ENCODE assay signal across 13 mouse cellular contexts in the genomic region with DNA sequence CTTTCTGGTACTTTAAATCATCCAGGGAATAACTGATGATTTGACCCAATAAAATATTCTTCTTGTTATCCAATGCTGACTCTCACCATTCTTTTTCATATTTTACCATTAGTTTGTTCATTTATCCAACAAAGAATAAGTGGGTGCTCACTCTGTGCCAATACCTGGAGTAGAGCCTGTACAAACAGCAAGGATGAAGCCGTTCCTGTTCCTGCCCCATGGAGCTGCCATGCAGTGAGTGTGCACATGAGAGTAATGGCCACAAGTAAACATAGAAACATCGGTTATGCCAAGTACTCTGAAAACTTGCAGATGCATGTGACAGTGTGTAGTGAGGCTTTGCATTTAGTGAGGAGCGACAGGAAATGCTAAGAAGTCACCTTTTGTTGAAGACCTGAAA. TPM values are rescaled to one million over a fixed set of nuclear protein-coding genes. Genes with fewer than 3 reads are reported as not detected.
DNase-seq lines count a peak whose midpoint lies in the region; ATAC-seq and TF ChIP-seq lines count a peak whose summit lies in the region.
"Had no signal": no experiment of that assay in that cellular context is flagged by ENCODE, and none has a peak within 500 bp of the region (broad histone marks: within the 10 kb centered on the region; RNA-seq: fewer than 3 reads in every experiment).

No protein-coding gene starts in this region.

- no peak for TF ChIP-seq CTCF in liver, postnatal 0 days (IDR thresholded peaks at IDR 0.05; ENCODE audit: low read depth)

- H3K4me2 ChIP-seq in liver, postnatal 0 days (ENCODE audit: low read depth, low read length), result no peak overlapping the region
- H3K4me2 ChIP-seq in midbrain, embryonic 15.5 days, result no peak overlapping the region
- no peak overlapping the region for H3K4me2 ChIP-seq in midbrain, embryonic 16.5 days (ENCODE audit: low read length)
- H3K4me2 ChIP-seq: heart, embryonic 13.5 days; limb, embryonic 15.5 days had no signal

- peaks cover 6% of the 10 kb centered on the region; the same call in 1 of the 2 replicates for H3K36me3 ChIP-seq in liver, postnatal 0 days (replicated peaks; ENCODE audit: insufficient read depth, low read length)
- H3K36me3 ChIP-seq in midbrain, embryonic 15.5 days (replicated peaks), result no peaks in the 10 kb centered on the region
- H3K36me3 ChIP-seq in midbrain, embryonic 16.5 days (ENCODE audit: control insufficient read depth, insufficient read depth, low read length), result peaks cover 4% of the 10 kb centered on the region; the same call in 1 of the 2 replicates
- H3K36me3 ChIP-seq: heart, embryonic 13.5 days; limb, embryonic 10.5 days; limb, embryonic 15.5 days had no signal

- ATAC-seq in frontal cortex, adult (ENCODE audit: low TSS enrichment), result 0 out of 2 replicates have a peak, but pooled peaks have one; percentile 24
- peak; percentile 80 for ATAC-seq in liver, postnatal 0 days
- ATAC-seq in midbrain, embryonic 15.5 days (replicated peaks), result peak; percentile 52; the same call in 1 of the 2 replicates
- ATAC-seq in midbrain, embryonic 16.5 days, result no peak
- ATAC-seq: intestine, embryonic 16.5 days had no signal

- no peak overlapping the region for H3K9ac ChIP-seq in liver, postnatal 0 days (replicated peaks)
- H3K9ac ChIP-seq in midbrain, embryonic 15.5 days, result no peak overlapping the region
- no peak overlapping the region for H3K9ac ChIP-seq in midbrain, embryonic 16.5 days (ENCODE audit: low read depth, low read length)
- H3K9ac ChIP-seq: heart, embryonic 13.5 days; limb, embryonic 15.5 days had no signal

- H3K27me3 ChIP-seq in liver, postnatal 0 days (ENCODE audit: insufficient read depth, low read length), result no peaks in the 10 kb centered on the region
- no peaks in the 10 kb centered on the region for H3K27me3 ChIP-seq in midbrain, embryonic 15.5 days (replicated peaks)
- no peaks in the 10 kb centered on the region for H3K27me3 ChIP-seq in midbrain, embryonic 16.5 days (ENCODE audit: control insufficient read depth, insufficient read depth, low read depth, low read length)
- H3K27me3 ChIP-seq: heart, embryonic 13.5 days; limb, embryonic 15.5 days had no signal

- H3K4me3 ChIP-seq in liver, postnatal 0 days (ENCODE audit: low read depth, low read length), result no peak overlapping the region
- no peak overlapping the region for H3K4me3 ChIP-seq in midbrain, embryonic 15.5 days
- no peak overlapping the region for H3K4me3 ChIP-seq in midbrain, embryonic 16.5 days (ENCODE audit: low read depth, low read length)
- H3K4me3 ChIP-seq: heart, adult 2 months; heart, embryonic 13.5 days; limb, embryonic 10.5 days; limb, embryonic 15.5 days had no signal

- DNase-seq in frontal cortex, postnatal 36 days (ENCODE audit: low spot score in 2 of 2), result no peak
- DNase-seq in liver, postnatal 0 days, result no peak
- DNase-seq in liver, result no peak
- DNase-seq in testis, postnatal 14 days (ENCODE audit: low spot score), result no peak

- H3K4me1 ChIP-seq in liver, postnatal 0 days (ENCODE audit: insufficient read depth), result no peaks in the 10 kb centered on the region; the same call in 1 of the 2 replicates
- H3K4me1 ChIP-seq in midbrain, embryonic 15.5 days, result no peaks in the 10 kb centered on the region
- no peaks in the 10 kb centered on the region for H3K4me1 ChIP-seq in midbrain, embryonic 16.5 days (ENCODE audit: control insufficient read depth, insufficient read depth, low read length)
- H3K4me1 ChIP-seq: heart, embryonic 13.5 days; limb, embryonic 10.5 days; limb, embryonic 15.5 days had no signal

- no peak overlapping the region for H3K27ac ChIP-seq in liver, postnatal 0 days (ENCODE audit: low read depth)
- no peak overlapping the region for H3K27ac ChIP-seq in midbrain, embryonic 15.5 days
- no peak overlapping the region for H3K27ac ChIP-seq in midbrain, embryonic 16.5 days (ENCODE audit: low read length)
- H3K27ac ChIP-seq: heart, adult 2 months; heart, embryonic 13.5 days; kidney, postnatal 0 days; limb, embryonic 10.5 days; limb, embryonic 15.5 days had no signal

- TF ChIP-seq EP300 in liver, postnatal 0 days (IDR thresholded peaks at IDR 0.05; ENCODE audit: low read depth), result no peak

- H3K9me3 ChIP-seq in liver, postnatal 0 days (ENCODE audit: low read length), result no peaks in the 10 kb centered on the region
- no peaks in the 10 kb centered on the region for H3K9me3 ChIP-seq in midbrain, embryonic 15.5 days
- no peaks in the 10 kb centered on the region for H3K9me3 ChIP-seq in midbrain, embryonic 16.5 days (replicated peaks; ENCODE audit: control insufficient read depth, low read length, poor library complexity, severe bottlenecking)
- H3K9me3 ChIP-seq: heart, embryonic 13.5 days; limb, embryonic 10.5 days; limb, embryonic 15.5 days had no signal

- WGBS in liver, postnatal 0 days (ENCODE audit: insufficient replicate concordance), result 71% methylated on average over 3 of the region's 3 CpGs
- WGBS in midbrain, embryonic 15.5 days, result 88% methylated on average over 3 of the region's 3 CpGs
- 85% methylated on average over 3 of the region's 3 CpGs for WGBS in midbrain, embryonic 16.5 days

RNA-seq across cellular contexts. Expression of gene Cdk5rap2, which starts 41.9 kb away (rescaled TPM):
- 3.3 and 3.4 TPM in 2 replicates for polyA plus RNA-seq in liver, postnatal 0 days (2015; fragmentation: Nextera tagmentation; extraction: Ambion mirVana)
- polyA plus RNA-seq in midbrain, embryonic 15.5 days (2015; fragmentation: Nextera tagmentation; extraction: Ambion mirVana), result 8.0 and 8.7 TPM in 2 replicates
- 6.0 and 7.7 TPM in 2 replicates for polyA plus RNA-seq in midbrain, embryonic 16.5 days (2015; fragmentation: Nextera tagmentation; extraction: Ambion mirVana)
